Mouse (Mus musculus) naive thymus-derived CD4-positive, alpha-beta T cell, adult 5 months (primary cell): Measurements from ENCODE around the gene Mia. TPM values are rescaled to one million over a fixed set of nuclear protein-coding genes. Genes with fewer than 3 reads are reported as not detected.

Experiments
- polyA plus RNA-seq: library from polyadenylated mRNA; unstranded; fragments of 100-300 nt; shearing (Covaris generic); gene quantifications from one replicate; pipeline ENCODE4 v1.2.1, GENCODE M21; 2017

Gene Mia
- 1.6 TPM for polyA plus RNA-seq

GRCm38 (mm10) chr7:27180837-27181695 is at the start of gene Mia, which contains the start of gene Gm21983:
Mia (minus strand) TSS chr7:27181157.
Gm21983 (minus strand) TSS chr7:27181086.

GRCm38 (mm10) chr7:27228281-27228821 is 47.4 kb upstream of the Mia start, which contains the start of gene Itpkc:
Itpkc (minus strand) TSS chr7:27228661.

GRCm38 (mm10) chr7:27195681-27196611 is 15.0 kb upstream of the Mia start, which contains the start of the genes BC024978 and Snrpa:
BC024978 (plus strand) TSS chr7:27195781.
Snrpa (minus strand) TSS chr7:27196271.

GRCm38 (mm10) chr7:27178324-27179216 is 2.4 kb downstream of the Mia start, which contains the start of gene Rab4b:
Rab4b (minus strand) TSS chr7:27178896.

GRCm38 (mm10) chr7:27166614-27167474 is 14.1 kb downstream of the Mia start, which contains the start of gene Egln2:
Egln2 (minus strand) TSS chr7:27166802.

GRCm38 (mm10) chr7:27153205-27153764 is 27.7 kb downstream of the Mia start, which contains the start of gene Cyp2t4:
Cyp2t4 (plus strand) TSS chr7:27153714.

Other genes starting within 250 kb of the Mia start
- not detected for gene Cyp2a22, start 241.8 kb downstream of the Mia start, polyA plus RNA-seq
- gene Cyp2a12, start 152.1 kb downstream of the Mia start, polyA plus RNA-seq = not detected
- gene Cyp2f2, start 61.2 kb downstream of the Mia start, polyA plus RNA-seq = not detected
- gene Cyp2t4, start 27.4 kb downstream of the Mia start, polyA plus RNA-seq = not detected
- gene Egln2, start 14.4 kb downstream of the Mia start, polyA plus RNA-seq = 68.6 TPM
- 140 TPM for gene Rab4b, start 2.3 kb downstream of the Mia start, polyA plus RNA-seq
- not detected for gene Gm21983, start 71 bp downstream of the Mia start, polyA plus RNA-seq
- gene BC024978, start 14.6 kb upstream of the Mia start, polyA plus RNA-seq = 0.83 TPM
- 61.7 TPM for gene Snrpa, start 15.1 kb upstream of the Mia start, polyA plus RNA-seq
- 12.6 TPM for gene Itpkc, start 47.5 kb upstream of the Mia start, polyA plus RNA-seq
- 17.6 TPM for gene Coq8b, start 51.9 kb upstream of the Mia start, polyA plus RNA-seq
- gene Numbl, start 77.3 kb upstream of the Mia start, polyA plus RNA-seq = 0.91 TPM
- not detected for gene Ltbp4, start 156.5 kb upstream of the Mia start, polyA plus RNA-seq
- gene Shkbp1, start 174.9 kb upstream of the Mia start, polyA plus RNA-seq = 48.4 TPM
- not detected for gene Gm20479, start 176.3 kb upstream of the Mia start, polyA plus RNA-seq